Mouse (Mus musculus) left cerebral cortex, adult 8-10 months (tissue): Measurements from ENCODE around the gene Pate2. TPM values are rescaled to one million over a fixed set of nuclear protein-coding genes. Genes with fewer than 3 reads are reported as not detected.

ENCODE experiments used
- DNase-seq, 2 experiments: peaks; one replicate each; pipeline ENCODE4 v3.0.0; 2022; ENCODE audit warnings: low spot score in 2 of 2
- total RNA-seq, 4 experiments: library from RNA; stranded (reverse); gene quantifications; 2 replicates each; pipeline ENCODE4 v1.2.4; 2022

Gene Pate2
- total RNA-seq, result 1 to 10 TPM in 1 of 4 experiments, under 1 TPM in 3; 0.77 to 1.9 (median 0.79) TPM

DNA sequence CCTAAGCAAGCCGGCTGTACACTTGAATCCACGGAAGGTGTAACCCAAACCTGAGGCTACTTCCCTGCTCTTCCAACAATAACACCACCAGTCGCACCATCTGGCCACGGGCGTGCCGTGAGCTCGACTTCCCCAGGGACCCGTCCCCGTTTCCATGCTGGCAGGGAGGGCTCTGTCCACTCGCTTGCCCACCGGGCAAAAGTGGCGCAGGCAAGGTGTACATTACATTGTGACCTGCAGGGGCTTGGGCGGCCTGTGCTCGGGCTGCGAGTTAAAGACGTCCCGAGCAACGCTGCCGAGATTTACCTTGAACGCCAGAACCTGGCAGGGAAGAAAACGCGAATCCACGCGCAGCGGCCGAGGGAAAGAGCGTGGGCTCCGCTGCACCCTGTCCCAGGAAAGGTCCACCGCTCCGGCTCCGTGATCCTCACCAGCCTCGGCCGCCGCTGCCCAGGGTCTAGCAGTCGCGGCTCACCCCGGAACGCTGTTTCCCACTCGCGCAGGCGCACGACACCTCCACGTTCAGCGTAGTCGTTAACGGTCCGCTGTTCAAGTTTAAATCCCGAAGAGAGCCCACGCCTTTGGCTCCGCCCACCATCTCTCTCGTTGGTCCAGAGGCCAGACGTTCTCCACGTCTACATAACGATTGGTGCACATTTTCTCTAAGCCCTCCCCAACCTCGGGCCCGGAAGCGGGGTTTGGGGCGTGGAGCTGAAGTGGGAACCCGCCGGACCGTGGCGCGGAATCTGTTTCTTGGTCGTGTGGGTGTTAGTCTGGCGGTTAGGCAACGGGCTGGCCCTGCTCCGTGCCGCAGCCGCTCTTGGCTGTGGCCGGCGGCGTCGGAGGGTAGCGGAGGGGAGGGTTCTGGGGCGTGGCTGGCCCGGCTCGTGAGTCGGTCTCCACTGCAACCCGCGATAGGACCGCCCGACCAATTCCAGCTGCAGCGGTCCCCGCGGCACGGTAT lies at the start of gene Pate2, which contains the start of gene Hyls1:
TSS of gene Pate2 (plus strand) at position 714 of the 964 bp plus-strand sequence.
TSS of gene Hyls1 (minus strand) at position 828 of the 964 bp plus-strand sequence.
- peak; percentile 81 to 94 for DNase-seq

DNA sequence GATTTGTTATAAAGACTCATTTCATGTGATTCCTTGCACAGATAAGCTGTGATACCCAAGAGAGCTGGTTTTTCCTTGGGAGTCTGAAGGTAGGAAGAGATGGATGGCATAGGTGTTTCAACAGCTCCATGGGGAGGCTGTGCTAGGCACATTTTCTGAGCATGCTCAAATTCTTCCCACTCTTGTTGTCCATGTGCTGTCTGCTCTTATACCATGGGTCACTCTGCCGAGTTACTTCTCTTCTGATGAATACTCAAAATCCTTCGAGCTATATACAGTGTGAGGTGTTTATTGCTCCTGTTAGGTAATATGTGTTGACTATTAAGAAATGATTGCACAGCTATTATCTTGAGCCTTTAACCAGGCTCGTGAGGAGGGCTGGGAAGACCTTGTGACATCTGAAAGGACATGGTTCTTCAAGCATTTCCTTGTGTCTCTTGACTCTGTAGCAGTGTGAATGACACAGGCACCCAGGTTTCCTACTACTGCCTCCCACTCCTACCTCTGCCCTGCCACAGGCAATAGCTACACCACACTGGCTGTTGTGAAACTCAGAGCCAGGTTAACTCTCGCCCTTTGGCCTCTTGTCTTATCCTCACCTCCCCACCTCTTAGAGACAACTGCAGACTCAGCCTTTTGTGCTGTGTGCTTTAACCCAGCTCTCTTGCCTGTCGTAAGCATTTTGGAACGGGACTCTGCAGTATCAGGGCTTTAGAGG lies 49.3 kb upstream of the Pate2 start:
- no peak for DNase-seq

DNA sequence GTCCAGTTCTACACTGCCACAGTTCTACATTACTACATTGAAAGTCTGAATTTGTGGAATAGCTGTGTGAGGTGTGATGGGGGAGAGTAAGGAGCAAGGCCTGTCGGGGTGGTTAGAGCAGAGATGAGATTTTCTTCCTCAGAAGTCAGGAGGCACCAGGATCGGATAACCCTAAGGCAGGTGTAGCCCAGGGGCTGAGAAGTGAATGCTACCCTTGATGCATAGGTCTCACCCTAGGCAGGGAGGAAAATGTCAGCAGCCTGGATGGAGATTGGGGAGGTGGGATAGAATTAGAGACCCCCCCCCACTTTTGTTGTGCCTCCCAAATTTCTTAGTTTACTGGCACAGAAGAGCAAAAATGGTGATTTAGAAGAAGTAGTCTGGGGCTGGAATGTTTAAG lies 47.8 kb upstream of the Pate2 start:
- no peak for DNase-seq

DNA sequence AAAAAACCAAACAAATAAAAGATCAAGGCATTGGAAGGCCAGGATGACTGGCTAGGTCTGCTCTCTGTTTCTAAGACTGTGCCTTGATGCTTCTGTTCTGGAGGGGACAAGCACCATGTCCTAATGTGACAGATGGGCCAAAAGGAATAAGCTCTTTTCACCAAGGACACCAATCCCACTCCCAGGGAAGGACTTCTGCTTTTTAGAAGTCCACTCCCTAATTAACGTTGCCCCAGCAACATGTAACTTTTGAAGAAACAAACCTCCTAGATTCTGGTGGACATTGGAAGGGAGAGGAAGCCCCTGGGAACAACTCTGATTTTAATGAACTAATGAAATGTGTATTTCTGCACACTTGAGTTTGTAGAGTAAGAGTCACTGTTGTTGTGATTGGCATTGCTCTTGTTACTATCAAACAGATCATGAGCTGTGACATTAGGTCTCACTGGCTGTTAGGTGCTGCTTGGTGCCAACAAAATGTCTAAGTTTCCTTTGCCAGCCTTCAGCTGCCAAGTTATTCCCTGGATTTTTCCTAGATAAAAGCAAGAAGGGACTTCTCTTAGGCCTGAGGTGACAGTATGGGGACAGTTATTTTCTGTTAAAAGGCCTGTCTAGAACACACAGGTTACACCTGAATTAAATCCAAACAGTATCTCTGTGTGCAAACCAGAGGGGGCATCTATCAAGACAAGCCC lies 47.1 kb upstream of the Pate2 start:
- no peak for DNase-seq

DNA sequence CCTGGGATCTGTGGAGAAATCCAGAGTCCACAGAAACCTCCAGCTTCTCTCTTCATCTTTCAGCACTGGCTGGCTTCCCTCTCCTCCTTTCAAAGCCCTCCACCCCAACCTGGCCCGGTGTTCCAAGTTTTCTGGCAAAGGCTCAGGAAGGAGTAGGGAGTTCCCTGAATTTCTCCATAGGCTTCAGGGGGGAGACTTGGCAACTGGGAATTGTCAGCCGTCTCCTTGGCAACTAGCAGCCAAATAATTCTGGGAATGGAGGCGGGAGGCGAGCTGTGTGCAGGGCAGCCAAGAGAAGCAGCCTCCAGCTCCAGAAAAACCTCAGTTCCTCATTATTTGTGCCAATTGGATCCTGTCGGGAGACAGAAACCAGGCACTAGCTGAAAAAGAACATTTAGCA lies 46.5 kb upstream of the Pate2 start:
- DNase-seq, result peak; percentile 18 to 76

DNA sequence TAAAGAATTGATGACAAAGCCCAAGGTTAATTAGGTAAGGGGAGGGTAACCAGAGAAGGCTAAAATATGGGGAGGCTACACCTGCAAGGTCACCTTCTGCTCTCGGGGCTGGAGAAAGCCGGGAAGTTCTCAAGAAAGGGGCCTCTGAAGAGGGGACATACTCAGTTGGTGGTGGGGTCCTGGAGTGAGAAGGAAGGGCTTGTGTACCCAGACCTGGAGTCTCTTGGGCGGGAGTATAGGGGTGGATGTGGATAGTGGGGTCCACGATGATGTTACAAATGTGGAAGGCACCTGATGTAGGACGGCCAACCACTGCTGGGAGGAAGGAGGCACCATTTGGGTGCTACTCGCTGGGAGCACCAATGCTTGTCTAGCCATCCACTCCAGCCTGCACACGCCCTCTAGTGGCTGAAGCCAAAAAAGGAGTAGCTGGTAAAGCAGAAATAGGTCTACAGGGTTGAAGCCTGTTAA lies 46.1 kb upstream of the Pate2 start:
- peak; percentile 41 to 58 for DNase-seq

DNA sequence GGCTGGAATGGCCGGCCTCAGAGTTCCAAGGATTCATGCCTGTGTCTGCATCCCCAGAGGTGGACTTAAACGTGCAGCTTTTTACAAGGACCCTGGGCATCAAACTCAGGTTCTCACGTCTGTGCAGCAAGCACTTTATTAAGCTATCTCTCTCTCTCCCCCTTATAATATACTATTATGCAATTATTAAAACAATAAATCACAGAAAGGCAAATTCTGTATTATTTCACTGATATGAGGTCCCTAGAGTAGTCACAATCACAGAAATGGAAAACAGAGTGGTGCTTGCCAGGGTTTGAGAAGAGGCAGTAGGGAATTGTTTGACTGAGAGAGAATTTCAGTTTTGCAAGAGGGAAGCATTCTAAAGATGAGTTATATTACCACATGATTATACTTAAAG lies 40.9 kb upstream of the Pate2 start:
- DNase-seq, result no peak

DNA sequence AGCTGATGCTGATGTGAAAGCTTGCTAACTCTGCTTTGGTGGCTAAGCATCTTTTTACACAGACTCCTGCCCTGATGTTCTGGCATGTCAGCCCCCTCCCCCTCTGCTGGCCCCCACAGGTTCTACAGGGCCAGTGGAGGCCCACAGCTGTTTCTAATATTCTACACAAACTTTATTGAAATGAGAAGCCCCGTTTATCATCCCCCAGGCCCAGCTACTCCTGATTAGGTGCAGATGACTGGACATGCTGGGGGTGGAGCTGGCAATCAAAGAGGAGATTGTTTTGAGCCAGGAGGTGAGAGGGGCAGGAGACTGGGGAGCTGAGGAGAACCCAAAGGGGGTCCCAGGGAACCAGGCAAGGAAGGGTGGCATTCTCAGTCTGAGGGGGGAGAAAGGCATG lies 40.3 kb upstream of the Pate2 start:
- no peak for DNase-seq

DNA sequence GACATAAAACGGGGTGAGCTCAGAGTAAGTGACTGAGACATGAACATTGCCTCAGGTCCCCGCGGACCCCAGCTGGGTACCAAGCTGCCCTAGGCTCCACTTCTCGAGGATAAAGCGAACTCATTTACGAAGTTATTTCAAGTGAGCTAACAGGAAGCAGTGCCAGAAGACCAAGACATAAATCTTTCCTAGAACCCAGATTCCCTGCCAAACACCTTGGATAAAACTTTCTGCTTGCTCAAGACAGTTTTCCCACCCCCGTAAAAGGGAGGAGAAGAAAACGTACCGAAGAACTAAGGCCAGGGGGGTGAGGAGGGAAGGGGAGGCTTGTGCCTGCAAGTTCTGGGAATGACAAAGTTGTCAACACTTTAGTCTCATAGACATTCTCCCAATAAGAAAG lies 36.8 kb upstream of the Pate2 start:
- no peak for DNase-seq

DNA sequence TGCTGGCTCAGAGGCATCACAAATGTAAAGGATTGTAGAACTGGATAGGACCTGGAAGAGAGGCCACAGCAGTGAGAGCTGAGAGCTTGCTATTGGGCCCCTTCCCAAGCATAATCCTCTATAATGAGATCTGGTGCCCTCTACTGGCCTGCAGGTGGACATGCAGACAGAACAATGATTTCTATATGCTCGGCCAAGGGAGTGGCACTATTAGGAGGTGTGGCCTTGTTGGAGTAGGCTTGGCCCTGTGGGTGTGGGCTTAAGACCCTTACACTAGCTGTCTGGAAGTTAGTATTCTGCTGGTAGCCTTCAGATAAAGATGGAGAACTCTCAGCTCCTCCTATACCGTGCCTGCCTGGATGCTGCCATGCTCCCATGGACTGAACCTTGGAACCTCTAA lies 35.0 kb upstream of the Pate2 start:
- DNase-seq, result no peak

DNA sequence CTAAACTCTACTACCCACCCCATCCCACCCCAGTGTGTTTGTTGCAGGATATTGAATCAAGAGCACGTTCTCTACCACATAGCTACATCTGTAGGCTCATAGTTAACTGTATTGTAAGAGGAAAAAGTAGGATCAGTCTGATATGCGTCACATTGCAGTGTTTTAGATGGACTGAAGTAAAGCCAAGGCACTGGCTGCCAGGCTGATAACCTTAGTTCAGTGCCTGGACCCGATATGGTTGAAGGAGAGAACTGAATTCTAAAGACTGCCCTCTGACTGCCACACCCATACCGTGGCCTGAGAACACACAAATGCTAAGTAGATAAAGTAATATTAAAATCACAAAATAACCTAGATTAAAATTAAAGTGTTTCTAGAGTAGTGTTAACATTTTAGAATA lies 34.2 kb upstream of the Pate2 start:
- DNase-seq, result no peak

DNA sequence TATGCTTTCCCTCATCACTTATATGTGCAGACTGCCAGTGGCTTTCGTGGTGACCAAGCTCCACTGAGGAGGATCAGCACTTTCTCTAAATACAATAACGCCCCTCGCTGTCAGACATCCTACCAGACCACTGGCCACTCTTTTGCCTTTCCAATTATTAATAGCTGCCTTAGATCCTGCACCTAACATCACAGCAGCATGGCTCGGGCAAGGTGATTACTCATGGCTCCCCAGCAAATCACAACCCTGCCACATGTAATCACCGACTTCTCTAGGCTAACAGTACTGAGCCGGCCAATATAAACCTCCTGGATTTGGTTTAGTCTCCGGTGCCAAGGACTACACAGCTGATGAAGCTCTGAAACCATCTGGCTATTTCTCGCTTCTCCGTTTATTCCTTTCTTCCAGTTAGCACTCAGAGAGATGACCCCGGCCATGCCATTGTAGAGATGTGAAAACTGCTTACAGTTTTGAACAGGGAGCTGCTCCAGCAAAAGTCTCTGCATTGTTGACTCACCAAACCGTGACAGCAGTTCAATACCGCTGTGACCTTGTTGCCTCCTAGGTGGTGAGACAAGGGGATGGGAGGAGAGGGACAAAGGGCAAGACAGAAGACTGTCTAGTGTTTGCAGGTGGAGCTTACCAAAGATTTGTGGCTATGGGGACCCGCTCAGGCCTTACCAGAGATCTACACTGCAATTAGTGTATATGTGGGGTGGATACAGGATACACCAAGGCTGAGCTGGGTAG lies 30.9 kb upstream of the Pate2 start:
- no peak for DNase-seq

DNA sequence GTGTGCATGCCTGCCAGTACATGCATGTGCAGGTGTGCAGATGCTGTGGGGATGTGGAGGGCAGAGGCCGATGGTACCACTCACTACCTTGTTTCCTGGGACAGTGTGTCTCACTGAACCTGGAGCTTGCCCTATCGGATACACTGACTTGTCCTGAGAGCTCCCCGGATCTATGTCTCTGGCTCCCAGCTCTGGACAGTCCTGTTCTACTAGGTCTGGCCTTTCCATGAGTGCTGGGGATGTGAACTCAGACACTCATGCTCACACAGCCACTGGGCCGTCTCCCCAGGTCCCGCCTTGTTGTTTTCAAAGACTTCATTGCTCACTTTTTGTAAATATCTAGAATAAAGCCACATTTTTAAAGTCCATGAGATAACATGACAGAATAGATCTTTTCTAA lies 29.1 kb upstream of the Pate2 start:
- DNase-seq, result no peak

DNA sequence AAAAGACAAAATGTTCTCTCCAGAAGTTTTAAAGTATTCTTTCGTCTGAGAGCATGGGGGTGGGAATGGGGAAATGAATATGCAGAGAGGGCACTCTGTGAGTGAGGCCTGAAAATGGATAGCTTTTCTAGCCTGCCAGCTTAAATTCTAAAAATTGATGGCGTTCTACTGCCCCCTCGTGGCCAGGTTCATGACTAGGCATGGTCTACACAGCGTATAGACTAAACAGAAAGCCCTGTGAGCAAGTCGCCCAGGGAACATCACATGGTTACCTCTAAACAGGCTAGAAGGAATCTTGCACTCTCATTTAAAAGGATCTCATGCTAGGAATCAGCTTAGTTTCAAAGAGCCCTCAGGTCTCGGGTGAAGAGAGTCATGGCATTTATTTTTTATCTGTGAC lies 28.6 kb upstream of the Pate2 start:
- DNase-seq, result peak in 1 of 2 experiments; percentile 56

DNA sequence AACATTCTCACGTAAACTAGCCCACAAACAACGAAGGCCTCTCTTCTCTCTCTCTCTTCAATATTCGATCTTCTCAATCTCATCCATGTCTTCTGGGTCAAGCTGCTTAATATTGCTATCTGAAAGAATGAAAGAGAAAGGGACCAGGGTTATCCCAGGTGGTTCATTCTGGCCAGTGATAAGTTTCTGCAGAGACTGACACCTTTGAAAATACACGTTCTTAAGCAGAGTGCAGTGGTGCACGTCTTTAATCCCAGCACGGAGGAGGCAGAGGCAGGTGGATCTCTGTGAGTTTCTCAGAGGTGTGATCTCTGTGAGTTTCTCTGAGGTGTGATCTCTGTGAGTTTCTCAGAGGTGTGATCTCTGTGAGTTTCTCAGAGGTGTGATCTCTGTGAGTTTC lies 28.1 kb upstream of the Pate2 start:
- no peak for DNase-seq

DNA sequence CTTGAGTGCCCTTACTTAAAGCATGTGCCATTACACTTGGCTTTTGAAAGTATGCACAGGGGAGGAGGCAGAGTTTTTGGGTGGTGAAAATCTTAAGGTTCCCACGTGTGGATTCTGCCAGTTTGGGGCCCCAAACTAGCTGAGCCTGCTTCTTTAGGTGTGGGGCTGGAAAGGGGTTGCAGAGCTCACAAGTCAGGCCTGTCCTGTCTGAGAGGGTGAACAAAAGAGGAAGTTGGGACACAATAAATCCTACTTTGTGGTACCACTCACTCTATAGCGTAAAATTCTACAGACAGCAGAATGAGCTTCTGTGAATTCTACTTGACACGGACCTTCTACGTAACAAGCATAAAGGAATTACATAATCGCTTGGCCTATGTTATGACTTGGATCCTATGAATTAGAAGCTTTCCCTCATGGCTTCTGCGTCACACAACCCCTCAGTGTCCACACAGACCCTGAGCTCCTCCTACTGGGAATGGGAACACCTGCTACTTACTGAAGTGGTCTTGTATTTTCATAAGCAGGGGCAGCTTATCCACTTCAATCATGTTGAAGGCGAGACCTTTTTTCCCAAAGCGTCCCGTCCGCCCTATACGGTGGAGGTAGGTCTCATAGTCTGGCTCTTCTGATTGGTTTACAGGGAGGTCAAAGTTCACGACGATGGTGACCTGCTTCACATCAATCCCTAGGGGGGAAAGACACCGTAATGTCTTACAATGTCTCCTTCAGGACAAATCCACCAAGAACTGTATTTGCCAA lies 26.8 kb upstream of the Pate2 start:
- no peak for DNase-seq

DNA sequence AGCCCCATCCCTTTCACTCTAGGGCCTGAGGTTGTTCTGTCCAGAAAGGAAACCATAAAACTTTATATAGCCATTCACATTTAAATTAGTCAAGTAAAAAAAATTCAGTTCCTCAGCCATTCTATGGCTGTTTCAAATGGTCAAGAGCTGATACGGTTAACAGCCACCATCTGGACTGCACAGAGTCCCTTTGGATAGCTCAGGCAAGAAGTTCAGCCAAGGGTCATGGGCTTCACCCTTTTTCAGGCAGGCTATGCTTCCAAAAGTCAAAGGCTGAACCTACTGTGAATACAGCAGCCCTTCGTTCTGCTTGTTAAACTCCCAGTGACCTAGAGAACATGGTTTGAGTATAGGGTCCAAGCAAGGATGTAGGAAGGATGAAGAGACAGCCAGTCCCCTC lies 25.4 kb upstream of the Pate2 start:
- DNase-seq, result no peak

DNA sequence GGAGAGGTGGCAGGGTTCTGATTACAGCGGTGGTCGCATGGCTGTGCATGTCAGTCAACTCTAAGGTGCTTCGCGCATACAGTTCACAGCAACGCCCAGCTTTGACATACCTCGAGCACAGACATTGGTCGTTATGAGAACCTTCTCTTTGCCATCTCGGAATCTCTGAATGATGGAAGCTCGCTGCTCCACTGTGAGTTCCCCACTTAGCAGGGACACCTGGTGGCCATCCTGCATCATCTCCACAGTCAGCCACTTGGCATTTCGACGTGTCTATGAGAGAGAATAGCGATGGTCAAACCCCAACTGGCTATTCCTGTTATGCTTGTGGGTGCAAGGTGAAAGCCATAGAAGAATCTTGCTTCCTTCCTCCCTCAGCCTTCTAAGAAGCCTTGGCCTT lies 24.4 kb upstream of the Pate2 start:
- DNase-seq, result peak in 1 of 2 experiments; percentile 3

DNA sequence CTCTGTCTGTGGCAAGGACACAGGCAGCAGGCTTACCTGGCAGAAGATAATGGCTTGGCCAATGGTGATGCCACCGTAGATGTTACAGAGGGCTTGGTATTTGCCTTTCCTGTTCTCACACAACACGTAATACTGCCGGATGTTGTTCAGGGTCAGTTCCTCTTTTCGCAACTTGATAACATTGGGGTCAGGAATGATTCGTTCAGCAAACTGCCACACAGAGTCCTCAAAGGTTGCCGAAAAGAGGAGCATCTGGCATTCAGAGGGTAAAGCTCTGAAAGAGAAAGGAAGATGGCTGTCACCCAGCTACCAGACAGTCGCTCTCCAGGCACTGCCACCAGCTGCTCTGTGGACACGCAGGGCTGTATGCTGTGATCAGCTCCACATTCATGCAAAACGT lies 23.3 kb upstream of the Pate2 start:
- DNase-seq, result peak in 1 of 2 experiments; percentile 3

DNA sequence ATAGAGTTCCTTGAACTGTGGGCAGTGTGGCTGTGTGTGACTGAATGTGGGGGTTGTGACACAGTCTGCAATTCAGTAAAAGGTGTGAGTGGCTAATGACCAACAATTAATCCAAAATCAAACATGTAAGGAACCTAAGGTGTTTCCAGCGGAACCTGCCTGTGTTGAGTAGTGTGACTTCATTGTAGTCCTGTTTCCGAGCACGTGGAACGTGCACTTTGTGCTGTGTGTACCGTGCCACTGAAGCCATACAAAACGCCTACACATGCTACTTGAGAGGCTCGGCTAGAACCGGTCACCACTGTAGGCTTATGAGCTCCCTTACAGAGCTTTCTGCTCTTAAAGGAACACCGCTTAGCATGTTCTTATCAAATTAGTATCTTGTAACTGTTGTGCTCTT lies 21.6 kb upstream of the Pate2 start:
- peak in 1 of 2 experiments; percentile 7 for DNase-seq
